Mouse (Mus musculus) bone marrow macrophage, adult 2 months (primary cell): ENCODE data around the gene Diaph2.

Experiments used
- CTCF ChIP-seq: IDR thresholded peaks from 2 replicates; pipeline ENCODE4 v1.5.1; 2012; ENCODE audit warnings: low read depth, mild to moderate bottlenecking, low read length, moderate library complexity
- POLR2A ChIP-seq: IDR thresholded peaks from 2 replicates; pipeline ENCODE4 v1.6.1; 2012; ENCODE audit warnings: mild to moderate bottlenecking, low read depth, low read length, borderline replicate concordance

GRCm38 (mm10) chrX:130503465-130503860, 753.9 kb downstream of the Diaph2 start:
- TF ChIP-seq CTCF = no peak
- TF ChIP-seq POLR2A = no peak
